Mouse (Mus musculus) cerebellum, adult 11 months (tissue): ENCODE data around the gene C1qtnf7.

Experiments used
- DNase-seq: peaks from one replicate; pipeline ENCODE4 v3.0.0; 2022

The C1qtnf7 gene

DNA sequence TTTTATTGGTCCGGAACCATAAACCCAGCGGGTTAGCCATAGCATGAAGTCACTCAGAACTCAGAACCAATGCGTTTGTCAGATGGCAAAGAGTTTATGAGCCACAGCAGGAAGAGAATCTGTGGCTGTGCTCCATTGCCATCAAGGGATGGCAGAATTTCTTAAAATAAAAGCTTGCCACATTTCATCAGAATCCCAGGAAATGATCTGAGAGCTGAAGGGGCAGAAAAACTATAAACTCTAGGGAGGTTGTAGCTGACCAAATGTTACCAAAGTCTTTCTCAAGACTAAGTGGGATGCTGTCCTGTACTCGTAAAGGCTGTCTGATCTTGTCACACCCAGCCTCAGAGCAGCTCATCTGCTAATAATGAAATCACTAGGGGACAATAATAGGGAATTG lies 110.1 kb downstream of the C1qtnf7 start:
- no peak for DNase-seq

DNA sequence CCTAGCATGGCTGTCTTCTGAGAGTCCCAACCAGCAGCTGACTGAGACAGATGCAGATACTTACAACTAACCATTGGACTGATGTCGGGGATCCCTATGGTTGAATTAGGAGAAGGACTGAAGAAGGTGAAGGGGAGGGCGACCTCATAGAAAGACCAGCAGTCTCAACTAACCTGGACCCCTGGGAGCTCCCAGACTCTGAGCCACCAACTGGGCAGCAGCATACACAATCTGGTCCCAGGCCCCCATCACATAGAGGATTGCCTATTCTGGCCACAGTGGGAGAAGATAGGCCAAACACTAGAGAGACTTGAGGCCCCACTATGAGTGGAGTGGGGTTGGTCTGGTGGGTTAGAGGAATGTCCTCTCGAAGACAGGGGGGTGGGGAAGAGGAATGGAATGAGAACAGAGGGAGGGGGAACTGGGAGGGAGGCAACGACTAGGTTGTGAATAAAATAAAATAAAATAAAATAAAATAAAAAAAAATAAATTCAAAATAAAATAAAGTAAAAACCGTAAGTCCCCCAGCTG lies 118.8 kb downstream of the C1qtnf7 start:
- DNase-seq = no peak

DNA sequence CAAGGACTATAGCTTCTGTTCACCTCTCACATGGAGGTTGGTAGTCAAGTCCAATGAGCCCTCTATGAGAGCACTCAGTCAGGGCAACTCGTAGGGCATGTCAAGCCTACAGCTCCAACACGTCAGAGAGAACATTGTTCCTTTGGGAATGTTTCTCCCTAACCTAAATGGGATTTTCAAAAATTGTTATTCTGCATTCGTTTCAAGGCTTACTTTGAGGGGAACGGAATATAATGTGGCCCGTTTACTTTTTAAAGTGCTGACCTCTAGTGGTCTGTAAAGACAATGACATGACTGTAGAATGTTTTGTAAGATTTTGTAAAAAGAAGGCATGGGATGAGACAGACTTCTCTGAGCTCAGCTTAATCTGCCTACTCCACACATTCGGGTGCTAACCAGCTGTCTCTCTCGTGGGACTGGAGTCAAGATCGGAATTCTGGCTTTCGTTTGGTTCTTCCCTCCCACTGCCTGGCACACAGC lies 119.3 kb downstream of the C1qtnf7 start:
- DNase-seq = no peak

DNA sequence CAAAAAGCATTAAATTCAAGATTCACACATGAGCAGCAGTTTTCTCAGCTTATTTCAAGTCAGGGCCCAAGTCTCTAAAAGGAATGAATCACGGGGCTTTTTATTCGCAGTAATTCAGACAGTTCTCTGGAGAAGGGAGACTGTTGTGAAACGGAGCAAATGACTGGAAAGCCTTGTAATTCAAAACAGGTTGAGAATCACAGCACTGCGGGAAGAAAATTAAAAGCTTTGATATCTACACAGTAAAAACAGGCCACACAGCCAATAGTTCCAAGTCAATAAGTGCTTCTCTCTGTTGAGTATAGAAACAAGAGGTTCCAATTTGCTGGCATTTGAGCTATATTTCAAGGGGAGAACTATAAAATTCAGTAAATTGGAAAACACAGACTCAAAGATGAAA lies 129.7 kb downstream of the C1qtnf7 start:
- no peak for DNase-seq

DNA sequence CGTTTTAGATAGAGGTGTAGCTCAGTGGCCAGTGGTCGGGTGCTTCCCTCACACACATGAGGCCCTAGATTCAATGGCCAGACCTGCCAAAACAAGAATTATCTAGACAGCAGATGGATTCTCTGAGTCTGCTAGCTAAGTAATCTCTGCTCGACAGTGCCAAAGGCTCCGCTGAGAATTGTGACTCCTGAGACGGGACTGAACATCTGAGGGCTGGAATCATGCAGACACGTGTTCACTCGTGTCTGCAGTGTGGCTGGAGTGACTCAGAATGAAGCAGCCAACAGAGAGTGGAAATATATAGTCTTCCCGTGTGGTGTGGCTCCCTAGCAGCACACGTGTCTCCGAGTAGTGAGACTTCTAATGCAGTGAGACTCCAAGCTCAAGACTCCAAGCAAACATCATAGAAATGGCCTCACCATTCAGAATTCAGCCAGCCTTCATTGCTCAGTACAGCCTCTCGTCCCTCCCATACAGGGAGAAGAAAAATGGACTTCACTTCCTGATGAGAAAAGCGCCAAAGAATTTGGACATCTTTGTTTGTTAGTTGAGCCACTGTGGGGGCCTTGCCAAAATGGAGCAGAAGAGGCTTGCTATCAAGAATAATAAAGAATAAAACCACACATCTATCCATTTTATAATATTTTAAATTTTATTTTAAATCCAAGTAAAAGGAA lies 131.9 kb downstream of the C1qtnf7 start:
- no peak for DNase-seq

DNA sequence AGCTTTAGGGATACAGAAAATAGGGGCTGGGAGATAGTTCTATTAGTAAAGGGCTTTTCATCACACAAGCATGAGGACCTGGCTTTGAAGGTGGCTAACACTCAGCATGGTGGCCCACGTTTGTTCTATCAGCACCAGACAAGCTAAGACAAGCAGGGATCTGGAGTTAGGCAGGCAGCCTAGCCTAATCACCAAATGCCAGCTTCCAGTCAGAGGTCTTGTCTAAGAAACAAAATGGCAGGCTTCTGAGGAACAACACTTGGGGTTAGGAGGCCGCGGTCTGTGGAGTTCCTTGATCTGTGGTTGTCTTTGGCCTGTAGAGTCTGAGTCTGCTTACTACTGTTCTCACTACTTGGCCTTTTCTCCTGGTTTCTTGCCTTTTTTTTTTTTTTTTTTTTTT lies 146.2 kb downstream of the C1qtnf7 start:
- DNase-seq = no peak

DNA sequence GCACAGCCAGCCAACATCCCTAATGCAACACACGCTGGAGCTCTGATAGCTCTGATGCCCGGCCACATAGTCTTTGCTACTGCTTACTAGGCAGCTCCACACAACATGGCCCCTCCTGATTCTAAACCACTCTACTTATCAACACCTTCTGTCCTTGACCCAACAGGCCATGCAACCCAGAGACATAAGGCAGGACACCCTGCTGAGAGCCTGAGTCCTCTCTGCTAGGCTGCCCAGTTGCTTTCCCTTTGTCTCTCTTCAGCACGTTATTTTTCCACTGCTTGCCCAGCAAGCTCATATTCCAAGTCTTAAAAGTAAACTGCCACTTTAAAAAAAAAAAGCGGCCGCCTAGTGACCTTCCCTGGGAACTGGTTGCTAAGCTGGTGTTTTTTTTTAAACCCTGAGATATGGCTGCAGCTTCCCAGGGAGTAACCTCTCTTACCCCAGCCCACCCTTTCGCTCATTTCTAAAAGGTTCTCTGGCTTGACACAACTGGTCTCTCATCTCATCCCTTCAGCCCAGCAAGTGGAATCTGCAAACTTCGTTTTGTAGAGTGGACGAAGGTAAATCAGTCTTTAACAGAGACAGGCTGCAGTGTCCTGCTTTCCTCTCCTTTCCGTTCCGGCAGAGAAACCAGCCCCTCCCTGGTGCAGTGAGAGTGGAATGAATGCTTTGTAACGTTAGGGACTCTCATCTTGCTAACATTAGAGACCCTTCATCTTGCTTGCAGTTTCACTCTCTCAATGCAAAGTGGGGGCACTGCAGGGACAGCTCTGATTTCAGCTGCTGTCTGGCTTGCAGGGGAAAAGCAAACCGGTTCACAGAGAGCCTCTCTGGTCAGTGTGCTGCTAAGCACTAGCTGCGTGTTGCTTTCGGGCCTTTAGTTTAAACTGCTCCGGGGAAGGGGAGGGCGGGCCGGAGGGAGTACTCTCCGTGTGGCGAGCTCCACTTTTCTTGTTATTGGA lies 146.9 kb downstream of the C1qtnf7 start, which contains the start of gene Cc2d2a:
TSS of gene Cc2d2a (plus strand) at position 350 of the 965 bp plus-strand sequence.
- DNase-seq = peak; percentile 44

DNA sequence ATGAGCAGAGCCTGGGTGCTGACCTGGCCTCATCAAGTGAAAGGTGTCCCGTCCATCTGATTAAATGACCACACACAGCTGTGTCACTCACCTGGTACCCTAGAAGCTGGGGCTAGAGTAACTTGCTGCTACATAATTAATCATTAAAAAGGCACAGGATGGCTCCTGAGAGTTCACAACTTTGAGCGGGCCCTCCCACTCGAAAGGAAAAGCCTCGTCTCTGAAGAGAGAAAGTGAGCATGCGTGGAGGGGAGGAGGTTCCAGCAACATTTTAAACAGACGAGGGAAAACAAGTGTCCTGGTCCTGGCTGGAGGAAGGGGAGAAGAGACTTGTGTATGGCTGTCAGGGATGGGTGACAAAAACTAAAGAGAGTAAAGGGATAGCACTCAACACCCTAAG lies 148.2 kb downstream of the C1qtnf7 start:
- no peak for DNase-seq

DNA sequence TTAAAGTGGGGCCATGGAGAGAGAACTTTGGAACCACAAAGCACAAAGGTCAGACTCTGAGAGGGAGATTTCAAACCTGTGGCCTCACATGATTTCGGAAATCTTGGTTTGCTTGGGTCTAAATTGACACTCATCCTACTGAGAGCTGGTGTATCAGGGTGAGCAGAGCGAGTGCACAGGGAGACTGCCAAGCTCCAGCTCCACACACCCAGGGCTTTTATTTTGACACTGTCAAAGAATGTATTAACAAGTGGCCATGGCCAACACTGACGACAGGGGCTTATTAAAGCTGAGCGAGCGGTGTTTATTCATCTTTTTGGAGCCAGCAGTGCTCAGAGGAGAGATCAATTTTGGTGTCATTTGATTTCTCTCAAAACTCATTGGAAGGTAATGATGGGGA lies 149.8 kb downstream of the C1qtnf7 start:
- DNase-seq = no peak
